Mouse (Mus musculus) E14TG2a.4 (cell line): ENCODE measurements around the gene Elk4.

Experiments used
- CTCF ChIP-seq: conservative IDR thresholded peaks from 2 replicates; pipeline ENCODE4 v1.5.1; 2014; ENCODE audit warnings: low read length
- NANOG ChIP-seq: IDR thresholded peaks from 2 replicates; pipeline ENCODE4 v1.6.1; 2014; ENCODE audit warnings: borderline replicate concordance, low read length, mixed read lengths
- POU5F1 ChIP-seq: IDR thresholded peaks from 2 replicates; pipeline ENCODE4 v1.6.1; 2014; ENCODE audit warnings: low read length, borderline replicate concordance

- TF ChIP-seq CTCF = no peak
- TF ChIP-seq NANOG = no peak
- no peak for TF ChIP-seq POU5F1
Measured at GRCm38 (mm10) chr1:132007282-132007815, at the start of gene Elk4.
